Mouse (Mus musculus): ENCODE results near the gene Ifitm1.
A peak's percentile ranks its signal among the peaks of the same experiment; 100 is the strongest.
"Not testable (repeated sequence)": the region's sequence is repeated elsewhere in the genome, so short reads cannot be mapped to it uniquely, and the experiment has no call there.

Gene Ifitm1

GRCm38 (mm10) chr7:140976720-140977119, 9.7 kb downstream of the Ifitm1 start:
- DNase-seq (ENCODE audit: low spot score): not testable (repeated sequence)

DNA sequence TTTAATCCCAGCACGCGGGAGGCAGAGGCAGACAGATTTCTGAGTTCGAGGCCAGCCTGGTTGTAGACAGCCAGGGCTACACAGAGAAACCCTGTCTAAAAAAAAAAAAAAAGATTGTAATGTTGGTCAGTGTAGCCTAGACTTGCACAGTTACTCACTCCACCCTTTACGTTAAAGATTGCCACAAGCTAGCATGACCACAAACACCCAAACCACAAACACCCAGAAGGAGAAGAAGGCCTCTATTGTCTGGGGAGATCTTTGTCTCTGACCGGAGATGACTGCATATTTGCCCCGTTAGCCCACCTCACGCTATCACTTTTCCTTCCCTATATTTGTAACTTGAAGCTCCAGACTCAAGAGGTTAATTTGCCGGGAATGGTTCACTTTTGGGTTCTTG, 14.7 kb downstream of the Ifitm1 start:
- DNase-seq (ENCODE audit: low spot score): no peak

DNA sequence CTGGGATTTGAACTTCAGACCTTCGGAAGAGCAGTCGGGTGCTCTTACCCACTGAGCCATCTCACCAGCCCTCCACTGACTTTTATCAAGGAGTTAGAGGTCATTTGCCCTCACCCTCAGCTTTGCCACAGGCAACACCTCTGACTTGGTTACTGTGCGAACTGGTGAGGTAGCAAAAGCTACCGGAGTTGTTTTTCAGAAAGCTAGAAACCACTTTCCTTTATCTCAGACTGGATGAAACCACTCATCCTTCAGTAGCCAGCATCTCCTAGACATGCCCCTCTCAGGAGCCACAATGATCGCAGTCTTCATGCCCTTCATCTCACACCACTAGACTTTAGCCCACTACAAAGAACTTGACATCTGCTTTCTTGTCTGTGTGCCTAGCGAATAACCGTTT, 15.9 kb downstream of the Ifitm1 start:
- no peak for DNase-seq (ENCODE audit: low spot score)

- DNase-seq (ENCODE audit: low spot score): no peak
Measured at GRCm38 (mm10) chr7:140987182-140988138, 20.4 kb downstream of the Ifitm1 start.

DNA sequence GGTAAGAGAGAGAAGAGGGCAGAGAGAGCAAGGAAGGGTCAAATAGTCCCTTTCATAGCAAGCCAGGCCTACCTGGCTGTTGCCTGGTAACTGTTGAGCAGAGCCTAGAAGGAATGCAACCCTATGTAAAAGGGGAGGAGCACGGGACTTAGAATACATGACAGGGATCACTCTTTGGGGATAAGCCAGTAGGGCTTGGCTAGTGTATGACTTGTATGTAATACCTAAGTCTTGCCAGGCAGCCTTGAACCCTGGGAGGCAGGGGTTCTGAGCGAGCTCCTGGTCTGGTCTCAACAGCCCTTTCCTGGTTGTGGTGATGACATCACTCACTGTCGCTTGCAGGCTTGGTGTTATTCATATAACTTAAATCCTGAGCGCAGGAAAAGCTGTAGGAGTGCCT, 22.0 kb downstream of the Ifitm1 start:
- DNase-seq (ENCODE audit: low spot score): no peak

- no peak for DNase-seq (ENCODE audit: low spot score)
Measured at GRCm38 (mm10) chr7:140990185-140990584, 23.2 kb downstream of the Ifitm1 start.

- no peak for DNase-seq (ENCODE audit: low spot score)
Measured at GRCm38 (mm10) chr7:140990622-140991021, 23.6 kb downstream of the Ifitm1 start.

DNA sequence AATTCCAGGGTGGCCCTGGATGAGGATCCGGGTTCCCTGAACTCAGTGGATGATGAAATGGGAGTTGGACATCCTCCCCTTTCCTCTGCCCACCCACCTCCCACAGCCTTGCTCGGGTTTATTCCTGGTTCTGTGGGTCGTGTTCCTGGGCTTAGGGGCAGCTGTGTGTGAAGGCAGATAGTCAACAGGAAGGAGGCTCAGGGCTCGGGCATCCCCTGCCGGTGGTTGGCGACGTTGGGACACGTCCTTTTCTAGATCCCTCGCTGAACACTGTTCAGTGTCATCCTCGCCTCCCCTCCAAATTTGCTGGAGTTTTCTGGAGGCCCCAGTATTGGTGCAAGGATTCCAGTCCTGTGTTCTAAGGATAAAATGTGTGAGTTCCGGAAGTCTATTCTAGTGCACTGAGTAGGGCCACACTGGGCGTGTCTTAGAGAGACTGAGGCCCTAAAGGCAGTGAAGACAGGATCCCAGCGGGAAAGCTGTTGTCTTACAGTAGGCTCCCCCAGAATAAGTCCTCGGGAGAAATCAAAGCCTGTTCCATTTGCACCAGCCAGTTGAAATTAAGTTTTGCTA, 24.2 kb downstream of the Ifitm1 start:
- DNase-seq (ENCODE audit: low spot score): no peak

- DNase-seq (ENCODE audit: low spot score): no peak
Measured at GRCm38 (mm10) chr7:140997817-140998216, 30.8 kb downstream of the Ifitm1 start.

DNA sequence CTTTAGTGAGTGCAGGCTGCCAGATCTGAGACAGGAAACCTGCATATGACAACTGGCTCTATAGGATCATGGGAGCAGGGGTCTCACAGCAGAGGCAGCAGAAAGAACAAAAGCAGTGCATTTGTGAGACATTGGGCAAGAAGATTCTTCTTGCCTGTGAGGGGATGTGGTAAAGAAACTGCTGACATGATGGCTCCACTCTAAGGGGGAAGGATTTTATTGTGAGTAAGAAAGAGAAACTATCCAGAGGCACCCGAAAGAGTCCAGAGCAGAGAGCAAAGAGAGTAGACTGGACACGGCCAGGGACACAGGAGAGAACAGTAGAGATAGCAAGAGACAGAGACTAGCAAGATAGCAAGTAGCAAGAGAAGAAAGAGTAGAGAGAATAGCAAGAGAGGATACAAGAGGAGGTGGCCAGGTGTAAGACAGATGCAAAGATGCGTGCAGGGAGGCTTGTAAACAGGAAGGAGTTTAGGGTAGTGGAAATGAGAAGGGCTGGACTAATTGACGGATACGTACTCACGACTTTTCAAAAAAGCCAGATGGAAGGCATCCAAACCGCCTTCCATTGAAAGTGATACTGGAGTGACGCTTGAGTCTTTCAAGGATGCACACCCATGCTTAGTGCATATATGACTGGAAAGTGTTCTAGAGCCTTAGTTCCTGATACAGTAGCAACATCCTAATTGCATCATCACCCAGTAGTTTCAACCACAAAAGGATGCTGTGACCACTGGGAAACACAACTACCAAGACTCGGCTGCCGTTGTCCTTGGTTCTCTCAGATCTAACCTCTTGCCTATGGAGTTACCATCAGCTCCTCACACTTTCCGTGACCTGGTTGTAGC, 32.1 kb downstream of the Ifitm1 start:
- DNase-seq (ENCODE audit: low spot score): no peak

DNA sequence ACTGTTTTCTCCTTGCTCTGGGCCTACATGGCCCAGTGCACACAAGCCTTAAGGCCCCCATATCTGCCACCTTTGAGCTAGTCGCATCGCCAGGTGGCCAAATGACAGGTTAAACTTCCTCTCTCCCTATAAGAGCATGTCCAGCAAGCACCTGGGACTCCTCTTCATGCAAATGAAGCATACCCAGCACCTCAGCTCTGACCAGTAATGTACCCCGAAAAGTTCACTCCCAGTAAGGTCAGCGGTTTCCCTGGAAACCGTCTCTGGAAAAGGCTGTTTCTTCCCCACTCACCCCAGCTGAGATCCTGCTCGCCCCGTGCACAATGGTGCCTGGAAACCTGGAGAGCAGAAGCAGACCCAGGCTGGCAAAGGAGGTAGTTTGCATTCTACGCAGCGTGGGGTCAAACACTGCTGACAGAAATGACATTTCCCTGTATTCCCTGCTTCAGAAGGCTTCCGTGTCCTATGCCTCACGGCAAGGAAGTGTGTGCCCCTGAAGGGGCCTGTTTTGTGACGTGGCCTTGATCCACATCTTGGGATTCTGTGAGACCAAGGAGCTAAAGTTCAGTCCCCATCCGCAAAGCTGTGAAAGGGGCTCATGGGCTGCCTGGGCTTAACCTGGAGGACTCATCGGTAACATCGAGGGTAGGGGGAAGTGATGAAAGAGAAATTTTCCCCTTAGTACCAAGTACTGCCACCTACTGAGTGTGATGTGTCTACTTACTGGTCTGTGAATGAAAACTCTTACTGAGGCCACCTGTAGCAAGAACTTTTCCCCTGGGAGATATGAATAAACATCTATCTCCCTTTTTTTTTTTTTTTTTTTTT, 34.1 kb downstream of the Ifitm1 start:
- no peak for DNase-seq (ENCODE audit: low spot score)

DNA sequence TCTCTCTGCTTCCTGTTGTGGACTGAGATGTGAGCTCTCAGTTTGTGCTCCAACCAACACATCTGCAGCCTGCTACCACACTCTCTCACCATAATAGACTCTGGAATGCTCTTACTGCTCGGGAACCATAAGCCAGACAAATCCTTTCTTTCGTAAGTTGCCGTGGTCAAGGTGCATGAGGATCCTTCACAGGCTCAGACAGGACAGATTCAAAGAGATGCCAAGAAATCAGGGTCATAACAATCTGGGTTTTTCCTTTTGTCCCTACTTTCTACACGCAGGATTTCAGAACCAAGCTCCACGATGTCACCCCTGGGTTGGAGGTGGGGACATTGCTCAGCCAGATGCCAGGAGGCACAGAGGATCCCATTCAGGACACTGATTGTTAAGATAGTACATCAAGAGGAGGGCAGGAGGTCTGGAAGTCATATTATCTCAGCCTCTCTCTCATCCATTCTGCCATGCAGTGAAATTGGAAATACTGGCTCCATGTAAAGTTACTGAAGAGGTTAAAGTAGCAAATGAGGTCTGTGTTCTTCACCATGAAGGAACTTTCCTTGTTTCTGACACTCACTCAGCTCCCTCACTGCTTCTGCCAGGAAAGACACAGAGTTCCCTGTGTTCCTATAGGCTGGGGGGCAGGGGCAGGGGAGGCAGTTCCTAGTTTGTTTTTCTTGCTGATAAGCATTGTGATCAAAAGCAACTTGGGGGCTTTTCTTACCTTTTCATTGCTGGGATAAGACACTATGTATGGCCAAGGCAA, 36.4 kb downstream of the Ifitm1 start:
- DNase-seq (ENCODE audit: low spot score): no peak

- DNase-seq (ENCODE audit: low spot score): no peak
Measured at GRCm38 (mm10) chr7:141006446-141006845, 39.4 kb downstream of the Ifitm1 start.

GRCm38 (mm10) chr7:141006914-141007313, 39.9 kb downstream of the Ifitm1 start:
- peak; percentile 51 for DNase-seq (ENCODE audit: low spot score)

- DNase-seq (ENCODE audit: low spot score): peak; percentile 41
Measured at GRCm38 (mm10) chr7:141008312-141008761, 41.3 kb downstream of the Ifitm1 start.

DNA sequence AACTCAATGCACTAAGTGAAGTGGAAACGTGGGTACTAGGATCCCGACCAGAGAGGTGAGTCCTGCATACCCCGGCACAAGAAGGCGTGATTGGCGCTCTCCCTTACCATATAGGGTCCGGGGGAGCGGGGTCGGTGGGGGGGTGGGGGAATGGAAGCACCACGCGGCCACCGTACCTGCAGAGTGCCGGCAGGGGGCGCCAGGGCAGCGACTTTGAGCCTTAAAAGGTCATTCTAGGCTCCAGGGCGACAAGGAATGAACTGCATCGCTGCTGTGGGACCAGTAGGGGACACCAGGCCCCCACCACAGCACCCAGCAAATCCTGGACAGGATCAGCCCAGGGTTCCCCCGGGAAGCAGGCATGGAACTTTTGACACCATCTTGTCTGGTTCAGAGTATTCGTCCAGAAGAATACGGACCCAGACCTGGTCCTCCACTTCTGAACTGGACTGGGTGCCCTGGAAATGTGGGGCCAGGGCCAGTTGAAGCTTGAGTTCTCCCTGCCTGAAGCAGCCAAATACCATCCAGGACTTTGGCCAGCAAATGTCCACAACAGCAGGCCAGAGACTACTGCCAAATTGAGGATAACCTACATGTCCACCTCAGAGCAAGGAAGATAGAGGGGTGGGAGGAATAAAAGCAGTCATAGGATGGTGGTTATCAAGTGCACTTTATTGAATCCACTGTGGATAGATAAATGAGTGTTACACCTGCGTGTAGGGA, 42.1 kb downstream of the Ifitm1 start:
- peak; percentile 81 for DNase-seq (ENCODE audit: low spot score)

DNA sequence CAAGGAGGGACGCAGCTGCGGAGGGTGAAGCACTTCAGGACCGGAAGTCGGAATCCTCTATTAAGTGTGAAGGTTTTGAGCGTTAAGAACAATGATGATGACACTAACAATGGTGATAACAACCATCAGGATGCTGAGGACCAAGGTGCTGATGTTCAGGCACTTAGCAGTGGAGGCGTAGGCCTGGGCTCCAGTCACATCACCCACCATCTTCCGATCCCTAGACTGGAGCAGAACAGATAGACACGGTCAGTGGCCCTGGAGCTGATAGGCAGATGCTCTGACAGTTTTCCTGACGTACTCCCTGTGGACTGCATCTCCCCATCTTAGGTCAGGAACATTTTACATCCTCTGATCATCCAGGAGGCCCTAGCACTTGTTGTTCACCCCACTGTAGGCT, 42.6 kb downstream of the Ifitm1 start:
- DNase-seq (ENCODE audit: low spot score): no peak

DNA sequence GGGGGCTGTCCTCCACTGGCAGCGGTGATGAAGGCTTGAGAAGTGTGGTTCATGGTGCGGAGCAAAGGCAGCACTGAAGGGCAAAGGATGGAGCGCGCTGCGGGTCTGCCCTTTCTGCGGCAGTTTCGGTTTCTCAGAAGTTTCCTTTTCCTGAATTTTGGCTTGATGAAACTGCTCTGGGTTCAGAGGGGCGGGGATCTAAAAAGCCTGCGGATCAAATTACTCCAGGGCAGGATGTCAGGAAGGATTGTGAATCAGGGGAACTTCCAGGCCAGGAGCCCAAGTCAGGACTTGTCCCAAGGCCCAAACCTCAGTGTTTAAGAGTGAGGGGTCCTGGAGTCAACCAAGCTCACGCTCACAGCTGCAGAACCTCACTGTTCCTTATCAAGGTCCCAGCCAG, 43.6 kb downstream of the Ifitm1 start, which contains the start of gene Ifitm3:
TSS of gene Ifitm3 (minus strand) at position 178 of the 400 bp plus-strand sequence.
- DNase-seq (ENCODE audit: low spot score): peak; percentile 49

- no peak for DNase-seq (ENCODE audit: low spot score)
Measured at GRCm38 (mm10) chr7:141011238-141011770, 44.3 kb downstream of the Ifitm1 start.

All from ovary, postnatal 14 days (tissue).